Mouse (Mus musculus) right cerebral cortex, postnatal 25 days (tissue): ENCODE data around the gene Sema3f.

Experiments used
- DNase-seq: peaks from one replicate; pipeline ENCODE4 v3.0.0; 2022

Sema3f gene

DNA sequence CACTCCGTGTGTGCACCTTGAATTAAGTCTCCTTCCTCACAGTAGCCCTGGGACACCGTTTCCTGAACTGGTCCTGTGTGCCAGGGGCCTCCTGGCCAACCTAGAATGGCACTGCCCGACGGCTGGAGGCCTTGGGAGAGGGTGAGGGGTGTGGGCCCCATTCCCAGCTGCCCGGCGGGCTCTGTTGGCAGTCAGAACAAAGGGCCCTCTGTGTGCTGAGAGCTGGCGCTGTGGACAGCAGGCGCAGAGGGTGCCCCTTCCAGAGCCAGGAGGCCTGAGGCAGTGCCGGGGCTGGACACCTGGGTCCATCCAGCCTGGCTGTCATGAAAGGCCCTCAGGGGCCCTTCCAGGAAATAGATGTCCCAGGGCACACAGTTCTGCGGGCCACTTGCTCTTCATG is 50.7 kb downstream of the Sema3f start:
- DNase-seq = peak; percentile 73

DNA sequence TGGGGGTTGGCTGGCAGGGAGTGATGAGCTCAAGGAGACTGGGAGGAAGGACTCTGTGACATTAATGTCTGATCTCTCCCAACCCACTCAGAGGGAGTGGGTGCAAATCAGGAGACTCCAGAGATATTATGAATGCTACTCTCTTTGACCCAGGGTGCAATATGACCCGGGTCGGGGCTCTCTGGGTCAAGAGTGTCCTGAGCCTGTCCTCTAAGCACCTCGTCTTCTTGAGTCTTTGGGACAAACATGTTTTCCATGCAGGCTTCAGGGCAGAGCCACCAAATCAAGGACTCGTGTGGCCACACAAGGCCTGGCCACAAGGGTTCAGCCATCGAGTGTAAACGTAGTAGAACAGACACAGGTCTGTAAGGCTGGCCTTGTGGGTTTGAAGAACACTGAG is 52.2 kb downstream of the Sema3f start:
- DNase-seq = no peak

DNA sequence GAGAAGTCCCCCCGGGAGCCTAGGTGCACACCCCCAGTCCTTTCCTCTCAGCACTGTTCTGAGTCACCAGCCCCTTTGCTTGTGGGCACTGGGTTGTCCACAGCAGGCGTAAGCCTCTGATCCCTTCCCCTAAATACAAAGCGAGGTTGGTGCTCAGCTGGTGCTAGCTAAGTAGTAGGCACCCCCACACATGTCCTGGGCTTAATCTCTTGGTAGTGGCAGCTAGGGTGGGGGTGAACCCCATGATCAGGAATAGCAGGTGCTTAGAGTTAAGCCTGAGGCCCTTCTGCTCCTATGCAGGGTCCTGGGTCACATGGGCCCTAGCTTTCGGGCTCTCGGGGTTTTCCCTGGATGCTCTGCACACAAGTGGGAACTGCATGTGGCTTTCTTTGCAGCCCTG is 53.1 kb downstream of the Sema3f start:
- no peak for DNase-seq

DNA sequence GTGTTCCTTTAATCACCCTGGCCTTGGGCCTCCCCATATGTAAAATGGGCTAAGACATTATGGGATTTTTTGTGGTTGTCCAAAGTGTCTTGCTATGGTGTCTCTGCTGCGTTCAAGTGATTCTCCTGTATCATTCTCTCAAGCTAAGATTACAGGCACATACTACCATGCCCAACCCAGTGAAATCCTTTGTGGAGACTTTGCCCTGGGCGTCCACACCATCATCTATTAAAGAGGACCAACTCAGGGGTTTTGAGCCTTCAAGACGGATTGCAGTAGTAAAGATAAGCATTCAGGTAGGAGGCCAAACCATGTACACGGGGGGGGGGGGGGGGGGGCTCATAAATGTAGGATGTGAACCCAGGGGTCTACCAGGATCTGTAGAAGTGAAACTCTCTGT is 55.7 kb downstream of the Sema3f start:
- DNase-seq = no peak

DNA sequence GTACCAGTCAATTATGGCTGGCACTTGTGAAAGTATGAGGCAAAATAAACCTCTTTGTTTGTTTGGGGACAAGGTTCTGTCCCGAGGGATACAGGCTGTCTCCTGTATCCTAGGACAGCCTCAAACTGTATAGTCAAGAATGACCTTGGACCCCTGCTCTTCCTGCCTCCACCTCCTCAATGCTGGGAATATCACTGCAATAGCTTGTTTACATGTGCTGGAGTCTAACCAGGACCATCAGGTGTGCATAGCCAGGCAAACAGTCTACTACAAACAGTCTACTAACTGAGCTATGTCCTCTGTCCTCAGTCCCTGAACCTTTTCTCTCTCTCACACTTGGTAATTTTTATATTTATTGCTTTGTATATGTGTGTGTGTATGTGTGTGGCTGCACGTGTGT is 56.8 kb downstream of the Sema3f start:
- DNase-seq = no peak

DNA sequence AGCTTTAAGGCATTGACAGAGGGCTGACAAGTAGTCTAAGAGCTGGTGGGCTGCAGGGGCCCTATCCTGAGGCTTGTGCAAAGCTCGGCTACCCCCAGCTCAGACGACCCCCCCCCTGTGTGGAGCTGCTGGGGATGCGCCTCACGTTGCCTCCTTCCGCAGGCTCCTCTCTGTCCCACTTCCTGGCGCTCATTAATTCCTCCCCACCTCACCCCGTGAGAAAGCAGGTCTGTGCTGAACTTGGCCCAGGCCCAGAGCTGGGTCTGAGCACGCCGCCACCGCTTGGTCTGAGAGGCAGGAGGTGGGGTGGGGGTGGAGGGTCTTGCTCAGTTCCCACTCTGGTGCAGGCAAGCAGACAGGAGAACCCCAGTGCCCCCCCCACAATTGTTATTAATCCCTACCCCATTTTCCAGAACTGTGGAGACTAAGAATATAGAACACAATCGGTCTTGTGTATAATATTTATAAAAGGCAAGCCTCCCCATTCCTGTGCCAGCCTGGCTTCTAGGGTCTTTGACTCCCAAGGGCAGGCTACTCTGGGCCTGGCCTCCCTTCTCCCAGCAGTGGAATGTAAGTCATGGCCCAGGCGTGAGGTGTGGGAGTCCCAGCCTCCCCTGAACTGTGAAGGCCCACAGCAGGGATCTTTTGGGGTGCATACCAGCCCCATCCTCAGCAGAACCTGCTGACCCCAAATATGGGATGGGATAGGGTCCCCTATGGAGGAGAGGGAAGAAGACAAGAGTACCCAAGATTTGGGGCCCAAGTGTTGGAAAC is 59.4 kb downstream of the Sema3f start:
- DNase-seq = no peak

DNA sequence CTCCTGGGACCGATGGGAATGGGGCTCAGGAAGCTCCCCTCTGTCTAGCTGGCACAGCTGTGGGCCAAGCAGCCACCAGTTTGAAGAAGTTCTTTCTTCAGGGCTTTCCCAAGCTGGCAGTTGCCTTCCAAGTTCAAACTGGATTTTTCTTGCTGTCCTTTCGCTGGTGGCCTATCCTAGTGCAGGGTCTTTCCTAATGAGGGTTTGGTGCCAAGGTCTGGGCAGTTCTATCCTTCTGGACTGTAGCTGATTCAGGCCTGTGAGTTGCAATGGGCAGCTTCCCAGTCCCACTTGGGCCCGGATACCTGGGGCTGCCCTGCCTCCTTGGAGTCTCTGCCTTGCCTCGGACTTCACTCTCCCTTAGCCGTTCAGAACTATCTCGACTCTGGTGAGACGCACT is 60.0 kb downstream of the Sema3f start:
- no peak for DNase-seq

DNA sequence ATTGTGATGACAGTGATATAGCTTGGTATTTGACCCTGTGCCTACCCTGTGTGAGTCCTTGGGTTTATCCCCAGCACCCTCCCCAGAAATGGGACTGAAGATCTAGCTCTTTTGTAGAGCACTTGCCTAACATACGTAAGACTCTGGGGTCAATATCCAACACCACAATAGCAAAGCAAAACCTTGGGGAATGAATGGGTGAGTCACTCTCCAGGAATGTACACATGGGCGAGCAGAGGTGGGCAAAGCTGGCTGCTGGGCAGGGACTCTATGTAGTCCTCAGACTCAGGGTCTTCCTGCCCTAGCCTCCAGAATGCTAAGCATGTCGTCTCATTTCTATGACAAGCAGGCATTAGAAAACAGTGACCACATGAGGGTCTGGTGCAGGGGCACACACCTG is 61.5 kb downstream of the Sema3f start:
- no peak for DNase-seq

DNA sequence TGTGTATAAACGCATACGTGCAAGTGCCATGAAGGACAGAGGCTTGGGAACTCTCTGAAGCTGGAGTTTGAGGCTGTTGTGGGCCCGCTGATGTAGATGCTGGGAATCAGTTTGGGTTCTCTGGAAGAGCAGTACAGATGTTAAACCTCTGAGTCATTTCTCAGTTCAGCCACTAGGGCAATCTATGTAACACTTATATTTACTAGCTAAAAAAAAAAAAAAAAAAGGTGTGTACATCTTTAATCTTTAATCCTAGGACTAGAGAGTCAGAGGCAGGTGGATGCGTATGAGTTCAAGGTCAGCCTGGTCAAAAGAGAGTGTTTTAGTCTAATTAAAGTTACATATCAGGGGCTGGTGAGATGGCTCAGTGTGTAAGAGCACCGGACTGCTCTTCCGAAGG is 63.3 kb downstream of the Sema3f start:
- no peak for DNase-seq

DNA sequence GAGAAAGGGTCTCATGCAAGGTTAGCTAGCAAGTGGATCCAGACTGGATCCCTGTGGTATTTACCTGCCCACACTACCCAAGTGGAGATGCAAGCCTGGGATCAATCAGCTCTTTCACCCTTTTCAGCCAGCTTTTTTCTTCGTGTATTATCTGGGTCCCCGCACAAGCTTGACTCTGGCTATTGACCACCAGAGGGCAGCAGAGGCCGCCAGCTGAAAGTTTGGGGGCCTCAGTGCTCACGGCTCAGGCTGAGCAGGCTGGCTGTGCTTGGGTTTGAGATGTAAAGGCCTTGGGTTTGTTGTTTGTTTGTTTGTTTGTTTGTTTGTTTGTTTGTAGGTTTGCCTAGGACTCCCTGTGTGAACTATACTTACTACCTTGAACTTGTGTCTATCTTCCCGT is 64.7 kb downstream of the Sema3f start:
- DNase-seq = peak; percentile 73

DNA sequence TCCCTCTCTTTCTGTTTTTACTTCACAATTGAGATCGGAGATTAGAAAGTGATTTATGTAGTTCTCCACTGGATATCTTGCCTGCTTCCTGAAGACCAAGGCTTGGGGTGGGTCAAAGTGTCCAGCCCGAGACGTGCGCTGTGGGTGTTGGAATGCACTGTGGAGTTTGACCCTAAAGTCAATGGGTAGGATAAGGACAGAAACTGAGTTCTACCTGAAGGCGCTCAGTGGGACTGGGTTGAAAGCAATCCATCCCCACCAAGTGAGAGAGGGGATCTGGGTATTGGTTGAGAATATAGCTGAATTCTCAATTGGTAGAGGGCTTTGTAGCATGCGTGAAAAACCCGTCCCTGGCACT is 65.1 kb downstream of the Sema3f start:
- no peak for DNase-seq

DNA sequence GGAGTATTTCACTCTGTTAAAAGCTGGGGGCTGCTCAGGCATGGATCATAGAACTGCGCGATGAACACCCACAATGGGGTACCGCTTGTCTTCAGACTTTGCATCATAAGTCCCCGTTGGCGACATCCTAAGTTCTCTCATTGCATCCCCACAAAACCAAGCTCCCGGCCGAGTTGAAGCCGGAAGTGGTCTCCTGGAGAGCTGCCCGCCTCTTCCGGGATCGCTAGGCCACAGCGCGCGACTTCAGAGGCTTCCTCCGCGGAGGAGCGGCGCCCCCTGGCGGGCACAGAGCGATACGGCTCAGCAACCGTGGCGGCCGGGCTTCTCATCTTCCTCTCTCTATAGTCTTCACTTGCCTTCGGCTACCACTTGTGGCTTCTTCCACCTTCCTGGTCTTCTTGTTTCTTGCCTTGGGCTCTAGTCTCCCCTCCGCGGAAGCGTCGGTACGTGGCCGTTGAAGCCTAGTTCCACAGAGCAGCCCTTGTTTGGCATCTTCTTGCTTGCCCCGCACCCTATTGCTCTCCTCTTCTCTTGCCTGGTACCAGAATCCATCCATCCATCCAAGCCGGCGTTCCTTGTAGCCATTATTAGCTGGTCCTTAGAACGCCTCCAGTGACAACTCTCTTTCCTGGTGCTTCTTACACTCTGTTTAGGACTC is 65.7 kb downstream of the Sema3f start:
- peak; percentile 88 for DNase-seq

DNA sequence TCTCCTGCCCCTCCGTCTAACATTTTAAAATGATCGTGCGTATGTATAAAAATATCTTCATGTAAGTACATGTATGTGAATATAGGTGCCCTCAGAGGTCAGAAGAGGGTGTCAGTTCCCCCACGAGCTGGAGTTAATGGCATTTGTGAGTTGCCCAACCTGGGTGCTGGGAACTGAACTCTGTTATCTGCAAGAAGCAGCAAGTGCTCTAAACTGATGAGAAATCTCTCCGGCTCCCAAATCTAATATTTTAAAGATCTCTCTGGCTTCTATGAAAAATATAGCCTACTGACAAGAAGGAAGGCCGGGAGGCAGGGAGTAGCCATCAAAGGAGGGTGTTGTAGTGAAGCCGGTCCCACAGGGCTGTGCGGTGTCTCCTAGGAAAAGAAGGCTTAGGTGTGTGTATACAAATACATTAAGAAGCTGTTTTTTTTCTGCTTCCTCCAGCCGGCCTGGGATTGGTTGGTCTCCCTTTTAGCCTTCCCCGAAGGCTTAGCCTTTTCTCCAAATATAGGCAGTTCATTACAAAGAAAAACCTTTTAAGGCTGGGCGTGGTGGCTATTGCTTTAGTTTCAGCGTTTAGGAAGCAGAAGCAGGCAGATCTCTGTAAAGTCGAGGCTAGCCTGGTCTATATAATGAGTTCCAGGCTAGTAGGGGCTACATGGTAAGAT is 66.6 kb downstream of the Sema3f start:
- no peak for DNase-seq

DNA sequence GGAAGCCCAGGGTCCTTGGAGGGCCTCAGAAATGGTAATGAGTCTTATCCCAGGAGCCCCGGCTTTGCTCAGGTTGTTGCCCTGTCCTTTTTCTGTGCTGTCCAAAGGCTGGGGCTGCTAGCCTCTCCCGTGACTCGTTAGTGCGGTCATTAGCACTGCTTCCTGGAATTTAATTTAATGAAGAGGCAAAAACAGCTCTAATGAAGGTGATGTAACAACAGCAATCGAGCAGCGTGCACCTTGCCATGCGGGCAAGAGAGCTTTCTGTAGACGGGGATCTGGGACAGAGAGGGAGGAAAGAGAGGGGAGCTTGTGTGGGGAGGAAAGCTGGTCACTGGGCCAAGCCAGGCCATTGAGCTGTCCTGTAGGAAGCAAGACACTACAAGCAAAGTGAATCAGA is 68.6 kb downstream of the Sema3f start:
- no peak for DNase-seq

DNA sequence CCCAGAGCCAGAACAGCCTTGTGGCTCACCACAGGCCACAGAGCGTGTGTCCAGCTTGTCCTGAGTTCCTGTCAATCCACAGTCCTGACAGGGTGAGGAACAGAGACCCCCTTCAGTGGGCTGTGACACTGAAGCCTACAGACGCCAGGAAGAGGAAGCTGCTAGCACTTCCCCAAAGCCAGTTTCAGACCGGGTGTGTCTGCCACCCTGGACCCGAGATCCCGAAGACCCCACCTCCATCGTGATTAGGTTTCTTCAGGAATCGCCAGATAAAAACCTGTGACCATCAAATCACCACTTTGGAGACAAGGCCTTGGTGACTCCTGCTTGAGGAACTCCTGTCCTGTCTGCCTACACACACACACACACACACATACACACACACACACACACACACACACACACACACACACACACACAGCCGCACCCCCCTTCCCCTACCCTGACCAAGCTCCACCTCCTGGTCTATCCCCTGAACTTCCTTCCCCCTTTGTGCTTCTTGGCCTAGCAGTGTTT is 70.0 kb downstream of the Sema3f start:
- no peak for DNase-seq

DNA sequence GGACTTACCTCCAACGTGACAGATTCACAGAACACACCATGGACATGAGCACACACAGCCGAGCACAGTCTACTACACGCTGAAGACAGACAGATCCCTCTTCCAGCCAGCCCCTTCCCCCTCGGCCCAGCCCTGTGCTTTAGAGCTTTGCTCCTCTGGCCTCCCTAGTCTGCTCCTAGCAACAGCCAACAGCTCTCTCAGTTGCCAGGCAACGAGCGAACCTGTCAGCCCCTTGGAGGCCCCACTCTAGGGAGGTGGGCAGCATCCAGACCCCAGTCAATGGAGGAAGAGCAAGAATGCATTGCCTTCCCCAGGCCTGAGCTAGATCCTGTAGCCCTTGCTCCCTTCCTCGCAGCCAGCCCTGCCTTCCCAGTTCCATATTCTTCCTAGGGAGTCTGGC is 73.2 kb downstream of the Sema3f start:
- DNase-seq = no peak

DNA sequence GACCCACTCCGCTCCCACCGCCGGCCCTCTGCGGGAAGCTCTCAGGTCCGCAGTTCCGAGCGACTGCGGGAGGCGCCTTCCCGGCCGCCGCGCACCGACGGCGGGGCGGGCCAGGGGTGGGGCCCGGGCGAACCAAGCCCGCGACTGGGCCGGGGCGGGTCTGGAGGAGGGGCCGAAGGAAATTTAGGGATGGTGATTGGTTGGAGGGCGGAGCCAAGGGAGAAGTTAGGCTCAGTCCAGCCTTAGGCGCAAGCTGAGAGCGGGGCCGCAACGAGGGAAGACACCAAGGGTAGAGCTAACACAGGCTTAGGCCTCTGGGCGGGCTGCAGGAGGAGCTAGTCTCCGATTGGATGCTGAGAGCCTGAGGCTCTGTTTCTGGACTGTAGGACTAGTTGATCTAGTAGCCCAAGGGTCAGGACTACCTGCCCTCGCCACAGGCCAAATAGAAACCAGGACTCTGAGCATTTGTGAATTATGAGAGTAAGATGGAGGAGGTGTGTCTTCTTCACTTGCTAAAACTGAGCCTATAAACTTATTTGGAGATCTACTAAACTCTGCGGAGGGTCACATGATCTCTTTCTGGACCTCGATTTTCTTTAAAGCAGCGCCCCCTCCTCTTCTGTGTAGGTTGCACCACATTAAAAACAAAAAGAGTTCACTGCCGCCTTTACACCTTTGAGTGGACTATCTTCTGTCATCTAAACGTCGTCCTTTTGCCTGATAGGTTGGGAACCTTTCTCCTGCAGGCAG is 74.8 kb downstream of the Sema3f start, which contains the start of gene Gnai2:
TSS of gene Gnai2 (minus strand) at position 89 of the 750 bp plus-strand sequence.
- peak; percentile 95 for DNase-seq

DNA sequence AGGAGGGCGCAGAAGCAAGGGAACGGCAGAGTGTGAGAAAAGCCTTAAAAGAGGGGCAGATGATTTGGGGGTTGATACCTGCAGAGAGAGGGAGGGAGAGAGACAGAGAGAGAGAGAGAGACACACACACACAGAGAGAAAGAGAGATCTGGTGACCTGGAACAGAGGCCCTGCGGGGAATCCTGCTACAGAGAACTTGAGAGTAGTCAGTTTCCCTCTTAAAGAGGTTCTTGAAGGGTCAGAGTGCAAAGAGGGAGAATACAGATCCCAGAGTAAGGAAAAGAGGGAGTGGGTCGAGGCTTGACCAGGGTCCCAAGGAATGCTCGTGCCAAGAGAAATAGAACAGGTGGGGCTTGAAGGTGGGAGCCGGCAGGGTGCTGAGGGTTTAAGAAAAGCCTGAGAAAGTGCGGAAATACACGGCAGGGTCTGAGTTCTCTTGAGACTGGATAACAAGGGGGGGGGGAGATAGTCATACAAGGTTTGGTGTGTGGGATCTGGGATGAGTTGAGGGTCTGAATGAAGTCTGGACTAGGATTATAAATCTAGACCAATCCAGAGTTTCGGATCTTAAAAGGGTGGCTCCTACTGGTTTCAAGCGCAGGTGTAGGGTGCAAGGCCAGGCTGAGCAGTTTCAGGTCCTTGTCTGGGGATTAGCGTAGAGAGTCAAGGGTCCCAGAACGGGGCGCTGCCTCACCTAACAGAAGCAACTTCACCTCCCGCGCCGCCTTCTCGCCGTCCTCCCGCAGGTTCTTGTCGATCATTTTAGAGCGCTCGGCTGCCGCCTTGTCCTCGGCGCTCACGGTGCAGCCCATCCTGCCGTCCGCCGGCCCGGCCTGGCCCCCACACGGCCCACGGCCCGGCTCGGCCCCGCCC is 75.6 kb downstream of the Sema3f start:
- no peak for DNase-seq

DNA sequence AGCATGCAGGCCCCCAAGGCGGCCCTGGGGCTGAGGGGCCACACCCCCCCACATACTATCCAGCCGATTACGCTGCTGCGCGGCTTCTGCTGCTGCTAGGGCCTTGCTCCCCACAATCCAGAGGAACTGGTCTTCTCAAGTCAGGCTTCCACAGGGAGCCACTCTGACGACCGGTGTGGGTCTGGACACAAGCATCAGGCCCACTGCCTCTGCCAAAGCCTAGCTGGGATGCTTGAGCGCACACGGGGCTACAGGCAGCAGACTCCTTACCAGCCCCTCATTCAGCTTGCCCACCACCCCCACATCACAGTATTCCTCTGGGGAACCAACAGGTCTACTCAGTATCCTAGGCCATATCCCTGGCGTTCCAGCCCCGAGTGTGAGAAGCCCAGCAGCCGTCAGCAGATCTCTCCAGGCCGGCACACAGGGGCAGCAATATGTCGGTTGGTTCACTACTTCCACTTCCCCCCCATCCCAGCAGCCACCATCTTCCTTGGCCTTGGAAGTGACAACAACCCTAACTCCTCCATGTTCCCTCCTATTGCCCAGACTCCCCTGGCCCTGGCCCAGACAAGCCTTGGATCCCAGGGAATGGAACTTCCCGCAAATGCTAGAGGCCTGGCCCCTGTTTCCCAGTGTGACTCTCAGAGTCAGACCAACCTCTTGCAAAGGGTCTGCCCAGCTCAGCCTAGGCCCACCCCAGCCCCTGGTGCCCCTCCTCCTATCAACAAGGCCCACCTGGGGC is 76.4 kb downstream of the Sema3f start:
- DNase-seq = no peak

DNA sequence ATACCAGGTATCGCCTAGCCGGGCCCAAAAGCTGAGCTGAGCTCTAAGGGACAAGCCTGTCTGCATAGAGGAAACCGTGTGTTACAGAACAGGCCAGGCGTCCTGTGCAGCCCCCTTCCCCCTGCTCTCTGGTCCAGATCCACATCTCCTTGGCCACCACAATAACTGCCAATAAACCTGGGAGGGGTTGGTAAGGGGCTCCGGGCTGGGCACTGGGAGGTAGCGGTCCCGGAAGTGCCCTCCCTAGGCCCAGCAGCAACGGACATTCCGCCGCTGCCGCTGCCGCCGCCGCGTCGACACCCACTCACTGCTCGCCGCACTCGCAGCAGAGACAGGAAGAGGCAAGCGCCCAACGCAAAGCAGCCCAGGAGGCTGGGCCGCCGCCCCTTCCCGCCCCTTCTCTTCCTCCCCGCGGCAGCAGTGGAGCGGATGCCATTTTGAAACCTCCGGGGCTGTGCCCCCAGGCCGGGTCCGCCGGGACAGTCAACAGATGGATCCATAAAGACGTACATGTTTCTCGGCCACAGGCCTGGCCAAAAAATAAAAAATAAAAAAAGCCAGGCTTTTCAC is 77.1 kb downstream of the Sema3f start:
- DNase-seq = peak; percentile 83

DNA sequence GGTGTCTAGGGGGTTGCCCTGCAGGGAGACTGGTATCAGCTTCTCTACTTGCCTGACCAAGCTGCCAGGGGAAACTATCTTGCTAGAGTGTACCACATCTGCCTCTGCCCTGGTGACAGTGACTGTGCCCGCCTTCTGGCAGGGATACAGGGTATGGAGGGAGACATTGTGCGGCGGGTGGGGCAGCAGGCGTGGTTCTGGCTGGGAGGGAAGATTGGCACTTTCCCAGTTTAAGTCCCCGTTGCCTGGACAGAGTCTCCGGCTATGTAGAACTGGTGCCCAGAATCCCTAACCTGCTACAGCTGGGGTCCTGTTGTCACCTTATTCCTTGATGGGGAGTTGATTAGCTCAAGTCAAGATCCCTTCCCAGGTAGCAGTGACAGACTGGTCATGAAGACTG is 77.8 kb downstream of the Sema3f start:
- DNase-seq = no peak
